Mouse (Mus musculus) CH12.LX (cell line): ENCODE results near the gene Hand2. TPM values are rescaled to one million over a fixed set of nuclear protein-coding genes. Genes with fewer than 3 reads are reported as not detected.

ENCODE experiments used
- DNase-seq: peaks from one replicate; pipeline ENCODE4 v3.0.0-alpha.2; 2013; ENCODE audit errors: extremely low read depth
- H3K27ac ChIP-seq: 2 replicates; pipeline ENCODE4 v1.5.1; 2012; ENCODE audit warnings: low read depth, mild to moderate bottlenecking, control low read depth, moderate library complexity; ENCODE audit not compliant: insufficient read depth
- H3K27me3 ChIP-seq: replicated peaks from 2 replicates; pipeline ENCODE3; 2012; ENCODE audit warnings: inconsistent platforms
- H3K36me3 ChIP-seq, 2 experiments: replicated peaks in 1 of 2; 2 replicates each; pipeline versions ENCODE3 to v1.6.1; 2012; ENCODE audit warnings: inconsistent platforms in 1 of 2, low read length in 1 of 2, mild to moderate bottlenecking in 1 of 2, mixed read lengths in 1 of 2, moderate library complexity in 1 of 2; ENCODE audit not compliant: control insufficient read depth in 1 of 2, insufficient read depth in 1 of 2
- H3K4me1 ChIP-seq, 2 experiments: 2 replicates each; pipeline ENCODE4 v1.6.1; 2012; ENCODE audit warnings: inconsistent platforms in 1 of 2, moderate library complexity in 1 of 2; ENCODE audit not compliant: insufficient read depth in 2 of 2, control insufficient read depth in 1 of 2
- H3K4me2 ChIP-seq: 2 replicates; pipeline ENCODE4 v1.6.1; 2012; ENCODE audit warnings: low read depth, mild to moderate bottlenecking, control low read depth; ENCODE audit not compliant: poor library complexity, insufficient read depth, severe bottlenecking
- H3K4me3 ChIP-seq, 3 experiments: fragments of 150-350 bp in 1 of 3; sonication (generic) in 1 of 3; replicated peaks in 1 of 3; 2 replicates each; pipeline versions ENCODE3 to v1.5.1; 2011 to 2012; ENCODE audit warnings: low read depth in 2 of 3, low read length in 2 of 3, mild to moderate bottlenecking in 2 of 3, moderate library complexity in 2 of 3, control low read depth in 1 of 3, improper control_type of control experiment in 1 of 3, inconsistent platforms in 1 of 3, mixed read lengths in 1 of 3; ENCODE audit not compliant: poor library complexity in 1 of 3
- H3K79me2 ChIP-seq: replicated peaks from 2 replicates; pipeline ENCODE4 v1.6.1; 2012; ENCODE audit warnings: mild to moderate bottlenecking, moderate library complexity; ENCODE audit not compliant: control insufficient read depth, poor library complexity, insufficient read depth, severe bottlenecking; ENCODE audit errors: extremely low read depth
- H3K9ac ChIP-seq: 2 replicates; pipeline ENCODE4 v1.6.1; 2012; ENCODE audit warnings: low read depth, mild to moderate bottlenecking, control low read depth, moderate library complexity; ENCODE audit not compliant: insufficient read depth
- H3K9me3 ChIP-seq: replicated peaks from 2 replicates; pipeline ENCODE3; 2012; ENCODE audit warnings: low read length, inconsistent platforms, mixed read lengths
- BHLHE40 ChIP-seq: IDR thresholded peaks from 2 replicates; pipeline ENCODE4 v1.6.1; 2011; ENCODE audit warnings: mild to moderate bottlenecking, low read depth, low read length, improper control_type of control experiment
- CHD1 ChIP-seq: IDR thresholded peaks from 2 replicates; pipeline ENCODE4 v1.6.1; 2012; ENCODE audit warnings: low read depth, low read length, improper control_type of control experiment, inconsistent platforms
- CTCF ChIP-seq, 2 experiments: IDR thresholded peaks in 1 of 2; conservative IDR thresholded peaks in 1 of 2; 2 replicates each; pipeline ENCODE4 v1.5.1; 2011 to 2012; ENCODE audit warnings: low read depth in 2 of 2, low read length in 2 of 2, improper control_type of control experiment in 1 of 2, inconsistent platforms in 1 of 2, mild to moderate bottlenecking in 1 of 2, moderate library complexity in 1 of 2
- E2F4 ChIP-seq: IDR thresholded peaks from 2 replicates; pipeline ENCODE4 v1.6.1; 2011; ENCODE audit warnings: low read depth, low read length, improper control_type of control experiment; ENCODE audit not compliant: insufficient replicate concordance
- ELF1 ChIP-seq: IDR thresholded peaks from 2 replicates; pipeline ENCODE4 v1.6.1; 2014; ENCODE audit warnings: low read depth, mild to moderate bottlenecking, inconsistent platforms, low read length, improper control_type of control experiment
- IRF4 ChIP-seq: IDR thresholded peaks from 2 replicates; pipeline ENCODE4 v1.6.1; 2014; ENCODE audit warnings: low read depth, mild to moderate bottlenecking, inconsistent platforms, low read length, improper control_type of control experiment
- JUN ChIP-seq: IDR thresholded peaks from 2 replicates; pipeline ENCODE4 v1.6.1; 2011; ENCODE audit warnings: low read depth, mild to moderate bottlenecking, low read length, improper control_type of control experiment, moderate library complexity; ENCODE audit not compliant: insufficient read depth
- KAT2A ChIP-seq: IDR thresholded peaks from 2 replicates; pipeline ENCODE4 v1.6.1; 2012; ENCODE audit warnings: low read length, improper control_type of control experiment, inconsistent platforms; ENCODE audit not compliant: insufficient replicate concordance
- MEF2A ChIP-seq: IDR thresholded peaks from 2 replicates; pipeline ENCODE4 v1.6.1; 2014; ENCODE audit warnings: low read depth, mild to moderate bottlenecking, inconsistent platforms, low read length, improper control_type of control experiment, borderline replicate concordance
- NELFE ChIP-seq: IDR thresholded peaks from 2 replicates; pipeline ENCODE4 v1.6.1; 2011; ENCODE audit warnings: low read depth, low read length, improper control_type of control experiment
- NRF1 ChIP-seq: IDR thresholded peaks from 2 replicates; pipeline ENCODE4 v1.6.1; 2014; ENCODE audit warnings: low read depth, mild to moderate bottlenecking, inconsistent platforms, low read length, improper control_type of control experiment, moderate library complexity
- POLR2AphosphoS2 ChIP-seq: IDR thresholded peaks from 2 replicates; pipeline ENCODE4 v1.6.1; 2011; ENCODE audit warnings: low read depth, low read length, improper control_type of control experiment
- RAD21 ChIP-seq: IDR thresholded peaks from 2 replicates; pipeline ENCODE4 v1.6.1; 2011; ENCODE audit warnings: low read depth, mild to moderate bottlenecking, low read length, improper control_type of control experiment, moderate library complexity
- USF2 ChIP-seq: conservative IDR thresholded peaks from 2 replicates; pipeline ENCODE4 v1.6.1; 2011; ENCODE audit warnings: low read depth, low read length, improper control_type of control experiment
- ZKSCAN1 ChIP-seq: IDR thresholded peaks from 2 replicates; pipeline ENCODE4 v1.6.1; 2012; ENCODE audit warnings: low read depth, inconsistent platforms, low read length, improper control_type of control experiment, borderline replicate concordance
- dilution Hi-C: fragments of 300-500 bp; cut with MboI; formaldehyde crosslinking; loops from 2 replicates; pipeline ENCODE4 v1.14.3; 2020; ENCODE audit warnings: low sequenced_read_pairs; ENCODE audit not compliant: extremely low pct_unique_long_range_greater_than_20kb, extremely low pct_ligation_motif_present
- in situ Hi-C: fragments of 300-500 bp; cut with MboI; formaldehyde crosslinking; loops from 3 replicates; pipeline ENCODE4 v1.14.3; 2019; ENCODE audit warnings: low sequenced_read_pairs, low pct_ligation_motif_present, low pct_unique_long_range_greater_than_20kb, mixed read lengths
- polyA plus RNA-seq: library from polyadenylated mRNA; unstranded; fragments of >175 nt; gene quantifications from 2 replicates; pipeline ENCODE4 v1.2.1, GENCODE M21; 2012; ENCODE audit warnings: low read depth; ENCODE audit not compliant: insufficient read length
- total RNA-seq, 2 experiments: library from RNA; depleted of rRNA; stranded (reverse); fragments of 300-350 nt in 1 of 2; fragments of >200 nt in 1 of 2; gene quantifications; 2 replicates each; pipeline ENCODE4 v1.2.3; 2012 to 2014

The Hand2 gene
- total and polyA plus RNA-seq, 3 experiments = not detected

DNA sequence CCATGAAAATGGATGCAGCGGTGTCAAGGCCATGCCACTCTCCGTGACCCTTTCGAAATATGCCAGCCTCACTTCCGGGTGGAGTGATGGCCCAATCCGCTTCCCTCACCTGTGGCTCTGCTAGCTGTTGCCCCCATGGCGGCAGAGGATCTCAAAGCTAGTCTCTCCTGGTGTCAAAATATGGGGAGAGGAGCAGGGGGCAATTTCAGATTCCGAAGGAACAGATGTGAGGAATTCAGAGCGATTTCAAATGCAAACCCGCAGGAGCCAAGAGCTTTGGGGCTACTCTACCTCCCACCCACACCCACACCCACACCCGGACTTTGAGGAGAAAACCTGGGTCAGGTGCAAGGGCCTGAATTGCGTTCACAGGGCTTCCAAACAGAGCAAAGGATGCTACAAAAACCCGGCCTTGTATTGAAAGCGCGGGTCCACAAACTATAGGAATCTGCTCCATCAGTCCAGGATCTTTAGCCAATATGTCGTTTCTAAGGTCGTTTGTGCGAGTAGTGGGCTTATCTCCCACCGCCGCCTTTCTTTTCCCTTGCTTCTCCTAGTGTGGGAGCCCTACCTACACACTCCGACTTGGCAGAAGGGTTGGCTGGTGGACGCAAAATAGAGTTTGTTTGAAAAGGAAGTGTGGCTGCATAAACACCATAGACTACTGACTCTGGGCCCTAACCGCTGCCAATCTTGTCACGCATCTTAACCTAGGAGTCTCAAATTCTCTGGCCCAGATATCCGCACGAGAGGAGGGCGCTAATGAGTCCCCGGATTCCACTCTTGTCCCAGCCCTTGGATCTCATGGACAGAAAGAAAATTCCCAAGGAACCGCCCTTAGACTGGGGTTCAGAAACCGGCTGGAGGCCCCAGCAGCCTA lies 6.7 kb downstream of the Hand2 start:
- Histone ChIP-seq H3K9ac (no peak overlapping the region), H3K27me3 (no peaks in the 10 kb centered on the region), H3K27ac (no peak overlapping the region), H3K9me3 (no peaks in the 10 kb centered on the region), H3K4me1 (no peaks in the 10 kb centered on the region), H3K4me2 (no peak overlapping the region), H3K79me2 (no peaks in the 10 kb centered on the region), H3K4me3 (no peak overlapping the region), H3K36me3 (no peaks in the 10 kb centered on the region)
- TF ChIP-seq CTCF (conservative IDR thresholded peaks at IDR 0.05 in 1 of 2, IDR thresholded peaks at IDR 0.05 in 1 of 2; ENCODE audit: low read depth in 2 of 2, low read length in 2 of 2) (no peak), ZKSCAN1 (no peak), MEF2A (no peak), NRF1 (no peak), IRF4 (no peak), KAT2A (no peak), ELF1 (no peak), CHD1 (no peak), RAD21 (no peak)
- dilution Hi-C loops (no loop called here), in situ Hi-C loops (no loop called here)
- no peak for DNase-seq

GRCm38 (mm10) chr8:57328161-57328920 lies 7.6 kb downstream of the Hand2 start:
- Histone ChIP-seq H3K9ac (no peak overlapping the region), H3K27me3 (no peaks in the 10 kb centered on the region), H3K79me2 (no peaks in the 10 kb centered on the region), H3K9me3 (no peaks in the 10 kb centered on the region), H3K36me3 (no peaks in the 10 kb centered on the region), H3K4me2 (no peak overlapping the region), H3K4me3 (no peak overlapping the region), H3K27ac (no peak overlapping the region), H3K4me1 (no peaks in the 10 kb centered on the region)
- DNase-seq = no peak
- in situ Hi-C loops = no loop called here
- dilution Hi-C loops = no loop called here
- TF ChIP-seq BHLHE40 (no peak), E2F4 (no peak), NELFE (no peak), POLR2AphosphoS2 (no peak), CTCF (conservative IDR thresholded peaks at IDR 0.05 in 1 of 2, IDR thresholded peaks at IDR 0.05 in 1 of 2; ENCODE audit: low read depth in 2 of 2, low read length in 2 of 2) (no peak), USF2 (no peak), NRF1 (no peak), JUN (no peak)
